Mouse (Mus musculus): Measurements from ENCODE around the gene Spo11. TPM values are rescaled to one million over a fixed set of nuclear protein-coding genes. Genes with fewer than 3 reads are reported as not detected.

The Spo11 gene
- polyA plus RNA-seq, 1 experiment from 2014 or later = not detected

DNA sequence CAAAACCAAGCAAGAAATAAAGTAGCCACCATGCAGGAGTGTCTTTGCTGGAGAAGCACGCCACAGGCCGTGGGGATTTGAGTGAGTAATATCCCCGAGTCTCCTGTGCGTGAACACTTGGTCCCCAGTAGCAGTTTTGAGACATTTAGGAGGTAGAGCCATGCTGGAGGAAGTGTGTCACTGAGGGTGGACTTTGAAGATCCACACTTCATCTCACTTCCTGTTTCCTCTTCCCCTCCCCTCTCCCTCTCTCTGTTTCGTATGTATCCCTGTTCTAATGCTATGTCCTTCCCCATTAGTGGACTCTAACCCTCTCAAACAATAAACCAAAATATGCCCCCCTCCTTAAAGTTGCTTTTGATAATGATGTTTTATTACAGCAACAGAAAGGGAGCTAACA is 11.0 kb upstream of the Spo11 start:
- TF ChIP-seq CTCF (IDR thresholded peaks at IDR 0.05; ENCODE audit: low read depth) = no peak
- ATAC-seq = no peak
- Histone ChIP-seq H3K4me1 (replicated peaks; ENCODE audit: control insufficient read depth, insufficient read depth, low read length) (no peaks in the 10 kb centered on the region), H3K27ac (ENCODE audit: low read depth, low read length) (no peak overlapping the region), H3K9me3 (ENCODE audit: control insufficient read depth) (no peaks in the 10 kb centered on the region), H3K27me3 (replicated peaks; ENCODE audit: control insufficient read depth, insufficient read depth, low read length) (no peaks in the 10 kb centered on the region), H3K9ac (ENCODE audit: low read depth, low read length) (no peak overlapping the region), H3K36me3 (ENCODE audit: control insufficient read depth, insufficient read depth) (no peaks in the 10 kb centered on the region), H3K4me3 (ENCODE audit: low read depth, low read length) (no peak overlapping the region), H3K4me2 (replicated peaks; ENCODE audit: low read depth) (no peak overlapping the region)
- WGBS = 81% methylated on average over 5 of the region's 5 CpGs

DNA sequence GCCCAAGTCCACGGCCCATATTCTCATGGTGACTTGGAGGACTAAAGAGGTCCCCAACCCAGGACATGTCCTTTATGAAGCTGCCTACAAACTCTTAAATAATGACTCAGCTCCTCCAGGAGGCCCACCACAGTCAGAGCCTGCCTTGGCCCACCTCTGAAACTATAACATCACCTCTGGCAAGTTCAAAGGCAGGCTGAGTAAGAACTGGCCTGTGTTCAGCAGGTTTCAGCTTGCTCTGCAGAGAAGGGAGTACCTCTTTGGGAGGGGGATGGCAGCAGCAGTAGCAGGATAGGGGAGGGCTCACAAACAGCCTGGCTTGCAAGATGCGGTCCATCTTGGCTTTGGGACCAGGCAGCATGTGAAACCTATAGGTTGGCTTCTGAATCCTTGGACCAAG is 5.6 kb upstream of the Spo11 start:
- Histone ChIP-seq H3K9me3 (ENCODE audit: control insufficient read depth) (no peaks in the 10 kb centered on the region), H3K27me3 (replicated peaks; ENCODE audit: control insufficient read depth, insufficient read depth, low read length) (no peaks in the 10 kb centered on the region)

DNA sequence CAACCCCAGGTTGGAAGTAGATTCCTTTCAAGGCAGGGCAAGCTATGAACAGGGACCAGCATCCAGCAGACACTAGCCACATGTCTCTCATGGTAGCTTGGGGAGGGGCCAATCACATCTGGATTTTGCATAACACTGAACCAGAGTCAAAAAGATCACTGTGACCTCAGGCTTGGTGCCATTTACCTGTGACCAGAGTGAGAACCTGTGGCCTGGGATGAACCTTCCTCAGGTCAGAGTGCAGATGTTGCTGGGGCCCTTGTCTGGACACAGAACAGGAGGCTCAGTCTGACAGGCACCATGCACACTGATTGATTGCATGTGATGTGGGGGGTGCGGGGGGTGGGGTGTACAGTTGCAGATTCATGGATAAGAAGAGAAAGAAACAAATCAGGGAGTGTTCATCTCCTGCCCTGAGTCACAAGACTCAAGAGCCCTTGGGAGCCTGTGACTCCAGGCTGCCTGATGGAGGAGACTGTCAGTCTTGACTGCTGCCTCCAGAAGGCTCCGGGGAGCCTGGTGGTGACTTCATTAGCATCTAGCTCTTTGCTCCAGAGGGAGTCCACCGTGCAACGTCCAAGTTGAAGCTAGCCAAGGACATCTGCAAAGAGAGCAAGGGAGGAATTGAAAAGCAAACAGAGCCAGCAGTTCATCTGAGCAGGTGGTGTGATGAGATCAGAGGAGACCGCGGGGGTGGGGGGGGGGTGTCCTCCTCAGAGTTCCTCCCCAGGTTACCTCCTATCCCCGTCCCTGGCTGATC is 3.5 kb upstream of the Spo11 start:
- Histone ChIP-seq H3K4me2 (replicated peaks; ENCODE audit: low read depth) (no peak overlapping the region), H3K27me3 (replicated peaks; ENCODE audit: control insufficient read depth, insufficient read depth, low read length) (no peaks in the 10 kb centered on the region), H3K4me3 (ENCODE audit: low read depth, low read length) (no peak overlapping the region), H3K9me3 (ENCODE audit: control insufficient read depth) (no peaks in the 10 kb centered on the region), H3K9ac (ENCODE audit: low read depth, low read length) (no peak overlapping the region), H3K4me1 (replicated peaks; ENCODE audit: control insufficient read depth, insufficient read depth, low read length) (no peaks in the 10 kb centered on the region), H3K36me3 (ENCODE audit: control insufficient read depth, insufficient read depth) (no peaks in the 10 kb centered on the region), H3K27ac (ENCODE audit: low read depth, low read length) (no peak overlapping the region)
- WGBS = 9% methylated on average over 7 of the region's 7 CpGs
- ATAC-seq = peak; percentile 45; the same call in 1 of the 2 replicates
- TF ChIP-seq CTCF (IDR thresholded peaks at IDR 0.05; ENCODE audit: low read depth) = no peak

More for the DNA sequence above, 5.6 kb upstream of the Spo11 start:
- WGBS = 98% methylated on average over 2 of the region's 2 CpGs
- ATAC-seq = no peak
- Histone ChIP-seq H3K4me2 (replicated peaks; ENCODE audit: low read depth) (no peak overlapping the region), H3K4me3 (ENCODE audit: low read depth, low read length) (no peak overlapping the region), H3K9ac (ENCODE audit: low read depth, low read length) (no peak overlapping the region), H3K36me3 (ENCODE audit: control insufficient read depth, insufficient read depth) (no peaks in the 10 kb centered on the region), H3K27ac (ENCODE audit: low read depth, low read length) (no peak overlapping the region), H3K4me1 (replicated peaks; ENCODE audit: control insufficient read depth, insufficient read depth, low read length) (no peaks in the 10 kb centered on the region)
- no peak for TF ChIP-seq CTCF (IDR thresholded peaks at IDR 0.05; ENCODE audit: low read depth)

DNA sequence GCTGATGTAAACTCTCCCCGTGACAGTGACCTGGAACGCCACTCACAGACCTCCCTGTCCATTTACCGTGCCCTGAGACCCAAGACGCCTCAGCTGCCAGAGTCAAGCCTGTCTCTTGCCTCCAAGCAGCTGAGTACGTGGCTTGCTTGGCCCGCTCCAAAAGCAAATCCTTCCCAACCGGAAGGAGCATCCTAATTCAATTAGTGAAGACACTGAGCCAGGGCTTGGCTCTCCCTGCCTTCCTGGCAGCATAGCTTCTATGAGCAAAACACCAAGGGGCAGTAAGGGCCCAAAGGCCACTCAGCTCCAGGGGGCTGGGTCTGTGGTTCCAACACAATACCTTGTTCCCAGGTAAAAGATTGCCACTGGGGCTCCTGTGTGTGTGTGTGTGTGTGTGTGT is 2.8 kb upstream of the Spo11 start:
- no peak overlapping the region for H3K4me2 ChIP-seq (replicated peaks; ENCODE audit: low read depth)
- H3K27ac ChIP-seq (ENCODE audit: low read depth, low read length) = no peak overlapping the region
- 55% methylated on average over 7 of the region's 7 CpGs for WGBS
- H3K27me3 ChIP-seq (replicated peaks; ENCODE audit: control insufficient read depth, insufficient read depth, low read length) = no peaks in the 10 kb centered on the region
- H3K9ac ChIP-seq (ENCODE audit: low read depth, low read length) = no peak overlapping the region
- ATAC-seq = no peak
- H3K9me3 ChIP-seq (ENCODE audit: control insufficient read depth) = no peaks in the 10 kb centered on the region
- no peak for TF ChIP-seq CTCF (IDR thresholded peaks at IDR 0.05; ENCODE audit: low read depth)
- H3K4me1 ChIP-seq (replicated peaks; ENCODE audit: control insufficient read depth, insufficient read depth, low read length) = no peaks in the 10 kb centered on the region
- no peak overlapping the region for H3K4me3 ChIP-seq (ENCODE audit: low read depth, low read length)
- H3K36me3 ChIP-seq (ENCODE audit: control insufficient read depth, insufficient read depth) = no peaks in the 10 kb centered on the region

DNA sequence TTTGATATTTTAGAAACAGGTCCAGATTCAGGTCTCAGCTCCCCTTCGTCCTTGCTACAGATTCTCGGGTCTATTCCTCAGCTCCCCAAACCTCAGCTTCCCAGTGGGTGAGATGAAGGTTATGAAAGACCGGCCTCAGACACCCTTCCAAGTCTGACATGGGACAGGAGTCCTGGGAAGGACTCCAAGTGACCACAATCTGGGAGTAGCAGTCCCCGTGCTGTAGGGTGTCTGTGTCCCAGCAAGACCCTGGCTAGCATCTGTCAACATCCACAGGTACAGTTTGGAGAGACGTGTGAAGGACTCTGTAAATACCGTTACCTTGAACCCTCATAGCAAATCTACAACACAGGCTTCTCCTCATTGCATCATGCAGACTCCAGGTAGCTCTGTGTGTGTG is 2.3 kb upstream of the Spo11 start:
- Histone ChIP-seq H3K9me3 (ENCODE audit: control insufficient read depth) (no peaks in the 10 kb centered on the region), H3K36me3 (ENCODE audit: control insufficient read depth, insufficient read depth) (no peaks in the 10 kb centered on the region), H3K27ac (ENCODE audit: low read depth, low read length) (no peak overlapping the region), H3K9ac (ENCODE audit: low read depth, low read length) (no peak overlapping the region), H3K4me1 (replicated peaks; ENCODE audit: control insufficient read depth, insufficient read depth, low read length) (no peaks in the 10 kb centered on the region), H3K4me3 (ENCODE audit: low read depth, low read length) (no peak overlapping the region), H3K27me3 (replicated peaks; ENCODE audit: control insufficient read depth, insufficient read depth, low read length) (no peaks in the 10 kb centered on the region), H3K4me2 (replicated peaks; ENCODE audit: low read depth) (no peak overlapping the region)
- no peak for TF ChIP-seq CTCF (IDR thresholded peaks at IDR 0.05; ENCODE audit: low read depth)
- WGBS = 87% methylated on average over 6 of the region's 6 CpGs
- no peak for ATAC-seq

DNA sequence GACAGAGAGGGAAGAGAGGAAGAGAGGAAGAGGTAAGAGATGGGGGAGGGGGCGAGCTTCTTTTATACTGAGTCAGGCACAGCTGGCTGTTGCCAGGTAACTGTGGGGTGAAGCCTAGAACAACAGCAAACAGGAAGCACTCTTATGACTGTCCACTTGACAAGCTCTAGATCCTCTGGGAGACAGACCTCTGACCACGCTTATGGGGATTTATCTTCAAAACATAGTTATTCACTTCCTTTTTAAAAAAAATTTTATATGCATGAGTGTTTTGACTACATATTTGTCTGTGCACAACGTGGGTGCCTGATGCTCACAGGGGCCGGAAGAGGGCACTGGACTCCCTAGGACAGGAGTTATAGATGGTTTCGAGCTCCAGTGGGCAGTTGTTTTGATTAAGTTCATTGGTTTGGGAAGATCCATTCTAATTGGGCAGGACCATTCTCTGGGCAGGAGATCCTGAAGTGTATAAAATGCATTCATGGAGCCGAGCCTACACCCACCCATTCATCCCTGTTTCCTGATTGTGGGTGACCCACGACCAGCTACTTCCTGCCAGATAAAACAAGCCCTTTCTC is 750 bp upstream of the Spo11 start:
- Histone ChIP-seq H3K27ac (ENCODE audit: low read depth, low read length) (no peak overlapping the region), H3K27me3 (replicated peaks; ENCODE audit: control insufficient read depth, insufficient read depth, low read length) (no peaks in the 10 kb centered on the region), H3K4me1 (replicated peaks; ENCODE audit: control insufficient read depth, insufficient read depth, low read length) (no peaks in the 10 kb centered on the region), H3K36me3 (ENCODE audit: control insufficient read depth, insufficient read depth) (no peaks in the 10 kb centered on the region), H3K4me2 (replicated peaks; ENCODE audit: low read depth) (peak overlapping the region; percentile 18; the same call in 1 of the 2 replicates), H3K9me3 (ENCODE audit: control insufficient read depth) (no peaks in the 10 kb centered on the region), H3K4me3 (ENCODE audit: low read depth, low read length) (no peak overlapping the region), H3K9ac (ENCODE audit: low read depth, low read length) (no peak overlapping the region)
- 39% methylated on average over 7 of the region's 7 CpGs for WGBS
- no peak for ATAC-seq
- no peak for TF ChIP-seq CTCF (IDR thresholded peaks at IDR 0.05; ENCODE audit: low read depth)

Data from intestine, postnatal 0 days (tissue).